Mouse (Mus musculus) MN1 (cell line): Measurements from ENCODE around the gene Ak5.

Experiments
- DNase-seq: peaks from one replicate; pipeline ENCODE4 v3.0.0-alpha.2; 2016; ENCODE audit warnings: low spot score

Gene Ak5

GRCm38 (mm10) chr3:152564516-152565113, 103.5 kb downstream of the Ak5 start:
- no peak for DNase-seq

GRCm38 (mm10) chr3:152563833-152564232, 104.3 kb downstream of the Ak5 start:
- no peak for DNase-seq

GRCm38 (mm10) chr3:152561708-152562107, 106.5 kb downstream of the Ak5 start:
- DNase-seq = no peak

- no peak for DNase-seq
Observed at GRCm38 (mm10) chr3:152559295-152559694, 108.9 kb downstream of the Ak5 start.

- DNase-seq = no peak
Observed at GRCm38 (mm10) chr3:152558106-152558505, 110.1 kb downstream of the Ak5 start.

GRCm38 (mm10) chr3:152557659-152558058, 110.5 kb downstream of the Ak5 start:
- no peak for DNase-seq

GRCm38 (mm10) chr3:152556919-152557318, 111.2 kb downstream of the Ak5 start:
- DNase-seq = no peak

- DNase-seq = peak; percentile 34
Observed at GRCm38 (mm10) chr3:152556435-152556834, 111.7 kb downstream of the Ak5 start.

GRCm38 (mm10) chr3:152555216-152555615, 112.9 kb downstream of the Ak5 start:
- DNase-seq = no peak

GRCm38 (mm10) chr3:152554366-152554765, 113.8 kb downstream of the Ak5 start:
- no peak for DNase-seq

GRCm38 (mm10) chr3:152552641-152553040, 115.5 kb downstream of the Ak5 start:
- DNase-seq = no peak

GRCm38 (mm10) chr3:152550528-152551115, 117.5 kb downstream of the Ak5 start:
- no peak for DNase-seq

GRCm38 (mm10) chr3:152550031-152550430, 118.1 kb downstream of the Ak5 start:
- DNase-seq = no peak

- no peak for DNase-seq
Observed at GRCm38 (mm10) chr3:152544921-152545320, 123.2 kb downstream of the Ak5 start.

GRCm38 (mm10) chr3:152542298-152542697, 125.9 kb downstream of the Ak5 start:
- no peak for DNase-seq

- DNase-seq = no peak
Observed at GRCm38 (mm10) chr3:152530344-152530743, 137.8 kb downstream of the Ak5 start.

GRCm38 (mm10) chr3:152529058-152529972, 138.8 kb downstream of the Ak5 start:
- DNase-seq = no peak

- DNase-seq = no peak
Observed at GRCm38 (mm10) chr3:152526721-152527120, 141.4 kb downstream of the Ak5 start.

- DNase-seq = no peak
Observed at GRCm38 (mm10) chr3:152523315-152523638, 144.9 kb downstream of the Ak5 start.

GRCm38 (mm10) chr3:152522634-152523314, 145.4 kb downstream of the Ak5 start:
- DNase-seq = no peak

GRCm38 (mm10) chr3:152521054-152521453, 147.1 kb downstream of the Ak5 start:
- DNase-seq = no peak

GRCm38 (mm10) chr3:152520074-152520473, 148.1 kb downstream of the Ak5 start:
- no peak for DNase-seq

GRCm38 (mm10) chr3:152519556-152519955, 148.6 kb downstream of the Ak5 start:
- DNase-seq = no peak
